Mouse (Mus musculus) lung, adult 2 months (tissue): Measurements from ENCODE around the gene Rab1b.
"Not testable (repeated sequence)": the region's sequence is repeated elsewhere in the genome, so short reads cannot be mapped to it uniquely, and the experiment has no call there.

Experiments used
- CTCF ChIP-seq: fragments of 200-500 bp; IDR thresholded peaks from 2 replicates; pipeline ENCODE4 v1.5.1; 2011; ENCODE audit warnings: mild to moderate bottlenecking, low read length, control low read depth; ENCODE audit not compliant: insufficient read depth
- POLR2A ChIP-seq: fragments of 200-500 bp; IDR thresholded peaks from 2 replicates; pipeline ENCODE4 v1.6.1; 2011; ENCODE audit warnings: low read depth, mild to moderate bottlenecking, control low read depth, low read length, borderline replicate concordance; ENCODE audit errors: extremely low read depth

GRCm38 (mm10) chr19:5149041-5149440 lies 42.2 kb upstream of the Rab1b start:
- TF ChIP-seq CTCF, POLR2A: not testable (repeated sequence)
